Mouse (Mus musculus): ENCODE results near the gene F830045P16Rik. TPM values are rescaled to one million over a fixed set of nuclear protein-coding genes. Genes with fewer than 3 reads are reported as not detected.
"Not testable (repeated sequence)": the region's sequence is repeated elsewhere in the genome, so short reads cannot be mapped to it uniquely, and the experiment has no call there.

The F830045P16Rik gene
- total RNA-seq, 2 experiments from 2014 or later, result not detected

DNA sequence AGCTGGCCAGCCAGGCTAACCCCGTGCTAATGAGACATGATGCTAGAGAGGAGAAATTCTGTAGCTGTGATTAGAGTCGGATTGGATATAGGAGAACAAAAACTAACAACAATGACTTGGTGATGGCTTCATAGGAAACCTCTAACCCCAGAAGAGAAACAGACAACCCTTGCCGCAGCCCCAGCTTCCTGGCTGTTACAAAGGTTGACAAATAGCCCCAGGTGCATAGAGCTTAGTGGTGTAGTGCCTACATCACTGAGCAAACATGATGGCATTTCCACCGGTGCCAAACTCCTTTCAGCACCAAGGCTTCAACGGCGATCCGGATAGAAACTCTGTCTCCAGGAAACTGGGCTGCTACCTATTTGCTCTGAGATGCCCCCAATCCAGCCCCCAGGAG, 9.2 kb upstream of the F830045P16Rik start:
- no peak for DNase-seq

- DNase-seq, result no peak
These were observed 8.5 kb upstream of the F830045P16Rik start for GRCm38 (mm10) chr2:129544919-129545318.

DNA sequence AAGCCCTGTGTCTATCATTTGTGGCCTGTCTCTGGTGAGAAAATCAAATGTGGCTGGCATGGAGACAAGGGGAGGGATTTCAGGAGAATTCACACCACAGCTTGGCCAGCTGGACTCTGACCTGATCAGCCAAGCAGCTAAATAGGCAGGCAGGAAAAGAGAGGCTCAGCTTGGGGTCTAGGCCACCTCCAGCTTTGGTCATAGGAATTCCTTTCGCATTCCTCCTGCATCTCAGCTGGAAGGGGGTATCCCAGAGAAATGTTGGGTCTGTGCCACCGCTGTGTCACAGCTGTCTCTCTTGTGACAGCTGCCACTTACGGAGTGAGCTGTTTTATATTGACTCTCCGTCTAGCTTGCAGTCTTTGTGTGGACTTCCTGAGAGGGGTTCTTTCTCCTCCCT, 8.0 kb upstream of the F830045P16Rik start:
- no peak for DNase-seq

- no peak for DNase-seq
These were observed 3.6 kb upstream of the F830045P16Rik start for GRCm38 (mm10) chr2:129540036-129540435.

DNA sequence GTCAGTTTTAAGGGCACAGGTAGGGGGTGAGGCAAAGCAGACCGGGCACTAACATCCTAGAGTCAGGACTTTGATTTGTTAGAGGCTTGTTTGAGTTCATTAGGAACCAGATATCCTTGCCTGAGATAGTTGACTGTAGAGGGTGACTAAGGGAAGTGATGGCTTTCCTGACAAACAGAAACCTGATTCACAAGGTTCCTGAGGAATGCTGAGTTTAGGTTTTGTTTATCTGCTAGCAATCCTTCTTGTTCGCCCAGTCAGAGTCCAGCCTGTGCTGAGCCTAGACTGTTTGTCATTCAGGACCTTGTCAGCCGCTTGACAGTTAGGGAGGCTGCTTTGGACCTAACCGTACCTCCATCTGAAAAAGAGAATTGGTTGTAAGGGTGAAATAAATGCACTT, 2.8 kb upstream of the F830045P16Rik start:
- DNase-seq, result no peak

DNA sequence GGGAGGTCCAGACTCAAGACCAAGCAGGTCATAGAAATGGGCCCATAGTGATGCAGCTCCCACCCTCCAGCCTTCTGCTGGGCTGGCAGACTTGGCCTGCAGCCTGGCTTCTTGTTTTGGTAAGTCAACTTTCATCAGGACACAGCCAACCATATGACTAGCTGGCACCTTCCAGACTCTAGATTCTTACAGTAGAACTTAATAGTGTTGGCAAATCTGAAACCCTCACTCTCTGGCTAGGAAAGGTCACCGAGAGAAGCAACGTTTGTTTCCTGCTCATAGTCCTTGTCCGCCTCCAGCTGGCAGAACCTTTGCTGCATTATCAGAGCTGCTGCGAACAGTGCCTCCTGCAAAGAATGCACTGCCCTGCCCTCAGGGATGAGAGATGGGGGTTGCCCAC, 1.5 kb upstream of the F830045P16Rik start:
- no peak for DNase-seq

- DNase-seq, result no peak
These were observed 958 bp upstream of the F830045P16Rik start for GRCm38 (mm10) chr2:129537360-129537759.

GRCm38 (mm10) chr2:129536926-129537325, 524 bp upstream of the F830045P16Rik start:
- no peak for DNase-seq

DNA sequence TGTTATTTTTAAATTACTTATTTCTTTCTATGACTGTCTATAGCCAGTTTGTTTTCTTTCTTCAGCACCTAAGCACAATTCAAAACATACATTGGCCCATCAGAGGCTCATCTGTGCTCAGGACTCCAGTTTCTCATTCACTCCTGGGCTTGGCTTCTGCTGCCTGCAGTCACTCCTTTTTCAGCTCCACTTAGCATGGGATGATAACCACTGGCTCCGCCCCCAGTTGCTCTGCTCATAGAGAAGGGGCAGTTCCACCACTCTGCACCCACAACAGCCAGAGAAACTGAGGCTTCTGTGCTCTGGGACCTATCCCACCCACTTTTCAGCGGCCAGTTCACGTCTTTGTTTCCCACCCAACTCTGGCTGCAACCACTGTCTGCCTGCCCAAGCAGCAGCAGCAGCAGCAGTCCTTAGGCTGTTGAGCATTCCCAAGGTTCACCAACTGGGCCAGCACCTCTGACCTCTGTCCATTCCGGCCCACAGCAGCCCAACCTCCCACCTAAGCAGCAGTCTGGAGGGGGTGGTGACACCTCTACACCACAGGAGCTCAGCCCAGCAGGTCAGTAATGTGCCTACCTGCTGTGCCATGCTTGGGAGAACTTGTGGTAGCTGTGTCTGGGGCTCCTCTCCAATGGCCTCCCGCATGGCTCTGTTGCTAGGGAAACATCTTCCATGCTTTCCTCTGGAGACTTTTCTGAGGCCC, 1.4 kb downstream of the F830045P16Rik start:
- DNase-seq, result no peak

GRCm38 (mm10) chr2:129531890-129532289, 4.5 kb downstream of the F830045P16Rik start:
- DNase-seq, result no peak

GRCm38 (mm10) chr2:129531102-129531501, 5.3 kb downstream of the F830045P16Rik start:
- DNase-seq, result no peak

- peak; percentile 48 to 54 for DNase-seq
These were observed 6.8 kb downstream of the F830045P16Rik start for GRCm38 (mm10) chr2:129529297-129530209.

GRCm38 (mm10) chr2:129527916-129528315, 8.5 kb downstream of the F830045P16Rik start:
- no peak for DNase-seq

GRCm38 (mm10) chr2:129526322-129526721, 10.1 kb downstream of the F830045P16Rik start:
- no peak for DNase-seq

DNA sequence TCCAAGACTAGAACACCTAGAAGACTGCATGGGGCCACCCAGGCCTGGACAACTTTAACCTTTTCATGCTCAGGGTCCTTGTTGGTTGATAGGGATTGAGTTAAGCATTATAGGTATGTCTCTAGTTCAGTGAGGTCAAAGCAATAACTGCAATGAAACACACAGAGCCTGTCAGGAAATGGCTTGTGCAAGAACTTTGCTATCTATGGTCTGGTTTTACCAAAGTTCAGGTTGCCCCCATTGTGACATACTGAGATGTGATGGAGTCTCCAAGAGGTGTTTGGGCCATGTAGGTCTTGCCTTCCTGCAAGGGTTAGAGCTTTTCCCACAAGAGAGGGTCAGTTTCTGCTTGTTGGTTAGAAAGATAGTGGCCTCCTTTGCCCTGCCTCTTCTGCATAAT, 10.8 kb downstream of the F830045P16Rik start:
- no peak for DNase-seq

GRCm38 (mm10) chr2:129518526-129518925, 17.9 kb downstream of the F830045P16Rik start:
- DNase-seq, result no peak

DNA sequence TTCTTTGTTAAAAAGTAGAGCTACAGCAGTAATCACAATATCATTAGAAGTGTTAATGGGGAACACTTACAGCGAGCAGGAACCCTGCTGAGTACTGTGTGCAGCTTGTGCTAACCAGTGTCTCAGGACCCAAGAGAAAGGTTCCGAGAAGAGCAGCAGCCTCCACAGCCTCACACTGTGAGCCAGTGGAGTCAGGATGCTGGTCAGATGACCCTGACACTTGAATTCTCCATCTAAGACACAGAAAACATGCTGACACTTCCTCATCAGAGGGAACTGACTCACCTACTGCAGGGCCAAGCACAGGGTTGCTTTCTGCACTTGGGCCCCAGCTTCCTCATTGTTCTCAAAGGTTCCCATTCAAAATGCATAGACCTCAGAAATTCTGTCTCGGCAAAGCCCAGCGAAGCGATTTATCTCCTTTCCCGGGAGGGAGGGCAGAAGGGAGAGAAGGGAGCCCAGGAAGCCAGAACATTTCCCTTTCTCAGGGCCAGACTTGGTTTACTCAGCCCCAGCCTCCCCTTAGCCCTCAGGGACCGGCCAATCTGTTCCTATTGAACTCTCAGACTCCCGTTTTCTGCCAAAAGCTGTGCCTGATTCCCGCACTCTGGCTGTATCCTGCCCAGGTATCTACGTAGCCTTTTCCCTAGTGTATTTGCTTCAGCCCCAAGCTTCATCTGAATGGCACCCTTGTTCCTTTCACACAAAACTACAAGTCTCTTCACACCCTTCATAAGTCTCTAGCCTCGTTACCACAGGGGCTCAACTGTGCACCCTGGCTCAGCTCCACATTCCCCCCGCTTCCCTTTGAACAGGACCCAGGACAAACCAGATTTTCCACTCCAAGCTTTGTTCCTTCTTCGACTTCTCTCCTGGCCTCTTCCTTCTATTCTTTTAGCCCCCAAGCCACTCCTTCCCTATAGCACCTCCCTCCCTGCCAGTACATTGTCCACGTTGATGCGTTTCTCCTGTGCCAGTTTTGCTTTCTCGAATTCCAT, 21.2 kb downstream of the F830045P16Rik start:
- peak; percentile 14 to 22 for DNase-seq

DNA sequence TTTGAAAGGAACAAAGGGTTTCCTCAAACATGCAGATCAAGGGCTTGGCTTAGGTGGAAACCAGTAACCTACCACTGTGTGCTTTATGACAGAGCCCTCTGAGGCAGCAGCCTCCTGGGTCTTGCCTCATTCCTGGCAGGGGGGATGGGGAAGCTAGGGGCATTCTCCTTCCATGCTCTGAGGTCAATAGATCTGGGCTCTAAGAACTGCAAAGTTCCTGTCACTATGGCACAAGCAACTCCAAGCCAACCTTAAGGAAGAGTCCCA, 22.1 kb downstream of the F830045P16Rik start:
- DNase-seq, result no peak

- no peak for DNase-seq
These were observed 22.6 kb downstream of the F830045P16Rik start for GRCm38 (mm10) chr2:129513546-129514400.

DNA sequence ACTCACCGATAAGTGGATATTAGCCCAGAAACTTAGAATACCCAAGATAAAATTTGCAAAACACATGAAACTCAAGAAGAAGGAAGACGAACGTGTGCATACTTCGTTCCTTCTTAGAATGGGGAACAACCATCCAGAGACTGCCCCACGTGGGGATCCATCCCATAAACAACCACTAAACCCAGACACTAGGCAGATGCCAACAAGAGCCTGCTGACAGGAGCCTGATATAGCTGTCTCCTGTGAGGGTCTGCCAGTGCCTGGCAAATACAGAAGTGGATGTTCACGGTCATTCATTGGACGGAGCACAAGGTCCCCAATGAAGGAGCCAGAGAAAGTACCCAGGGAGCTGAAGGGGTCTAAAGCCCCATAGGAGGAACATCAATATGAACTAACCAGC, 24.3 kb downstream of the F830045P16Rik start:
- not testable (repeated sequence) for DNase-seq

- DNase-seq, result peak; percentile 72 to 81
These were observed 33.8 kb downstream of the F830045P16Rik start for GRCm38 (mm10) chr2:129502641-129503040.

Measured in adrenal gland, postnatal 36 days (tissue).